Mouse (Mus musculus) CH12.LX (cell line): ENCODE measurements around the gene Meioc. TPM values are rescaled to one million over a fixed set of nuclear protein-coding genes. Genes with fewer than 3 reads are reported as not detected.
A peak's percentile ranks its signal among the peaks of the same experiment; 100 is the strongest.

Experiments
- DNase-seq: peaks from one replicate; pipeline ENCODE4 v3.0.0-alpha.2; 2013; ENCODE audit errors: extremely low read depth
- H3K27ac ChIP-seq: 2 replicates; pipeline ENCODE4 v1.5.1; 2012; ENCODE audit warnings: low read depth, mild to moderate bottlenecking, control low read depth, moderate library complexity; ENCODE audit not compliant: insufficient read depth
- H3K27me3 ChIP-seq: replicated peaks from 2 replicates; pipeline ENCODE3; 2012; ENCODE audit warnings: inconsistent platforms
- H3K36me3 ChIP-seq, 2 experiments: replicated peaks in 1 of 2; 2 replicates each; pipeline versions ENCODE3 to v1.6.1; 2012; ENCODE audit warnings: inconsistent platforms in 1 of 2, low read length in 1 of 2, mild to moderate bottlenecking in 1 of 2, mixed read lengths in 1 of 2, moderate library complexity in 1 of 2; ENCODE audit not compliant: control insufficient read depth in 1 of 2, insufficient read depth in 1 of 2
- H3K4me1 ChIP-seq, 2 experiments: 2 replicates each; pipeline ENCODE4 v1.6.1; 2012; ENCODE audit warnings: inconsistent platforms in 1 of 2, moderate library complexity in 1 of 2; ENCODE audit not compliant: insufficient read depth in 2 of 2, control insufficient read depth in 1 of 2
- H3K4me2 ChIP-seq: 2 replicates; pipeline ENCODE4 v1.6.1; 2012; ENCODE audit warnings: low read depth, mild to moderate bottlenecking, control low read depth; ENCODE audit not compliant: poor library complexity, insufficient read depth, severe bottlenecking
- H3K4me3 ChIP-seq, 3 experiments: fragments of 150-350 bp in 1 of 3; sonication (generic) in 1 of 3; replicated peaks in 1 of 3; 2 replicates each; pipeline versions ENCODE3 to v1.5.1; 2011 to 2012; ENCODE audit warnings: low read depth in 2 of 3, low read length in 2 of 3, mild to moderate bottlenecking in 2 of 3, moderate library complexity in 2 of 3, control low read depth in 1 of 3, improper control_type of control experiment in 1 of 3, inconsistent platforms in 1 of 3, mixed read lengths in 1 of 3; ENCODE audit not compliant: poor library complexity in 1 of 3
- H3K79me2 ChIP-seq: replicated peaks from 2 replicates; pipeline ENCODE4 v1.6.1; 2012; ENCODE audit warnings: mild to moderate bottlenecking, moderate library complexity; ENCODE audit not compliant: control insufficient read depth, poor library complexity, insufficient read depth, severe bottlenecking; ENCODE audit errors: extremely low read depth
- H3K9ac ChIP-seq: 2 replicates; pipeline ENCODE4 v1.6.1; 2012; ENCODE audit warnings: low read depth, mild to moderate bottlenecking, control low read depth, moderate library complexity; ENCODE audit not compliant: insufficient read depth
- H3K9me3 ChIP-seq: replicated peaks from 2 replicates; pipeline ENCODE3; 2012; ENCODE audit warnings: low read length, inconsistent platforms, mixed read lengths
- BHLHE40 ChIP-seq: IDR thresholded peaks from 2 replicates; pipeline ENCODE4 v1.6.1; 2011; ENCODE audit warnings: mild to moderate bottlenecking, low read depth, low read length, improper control_type of control experiment
- CHD1 ChIP-seq: IDR thresholded peaks from 2 replicates; pipeline ENCODE4 v1.6.1; 2012; ENCODE audit warnings: low read depth, low read length, improper control_type of control experiment, inconsistent platforms
- CHD2 ChIP-seq: IDR thresholded peaks from 2 replicates; pipeline ENCODE4 v1.6.1; 2011; ENCODE audit warnings: low read length, improper control_type of control experiment
- CTCF ChIP-seq, 2 experiments: IDR thresholded peaks in 1 of 2; conservative IDR thresholded peaks in 1 of 2; 2 replicates each; pipeline ENCODE4 v1.5.1; 2011 to 2012; ENCODE audit warnings: low read depth in 2 of 2, low read length in 2 of 2, improper control_type of control experiment in 1 of 2, inconsistent platforms in 1 of 2, mild to moderate bottlenecking in 1 of 2, moderate library complexity in 1 of 2
- E2F4 ChIP-seq: IDR thresholded peaks from 2 replicates; pipeline ENCODE4 v1.6.1; 2011; ENCODE audit warnings: low read depth, low read length, improper control_type of control experiment; ENCODE audit not compliant: insufficient replicate concordance
- ELF1 ChIP-seq: IDR thresholded peaks from 2 replicates; pipeline ENCODE4 v1.6.1; 2014; ENCODE audit warnings: low read depth, mild to moderate bottlenecking, inconsistent platforms, low read length, improper control_type of control experiment
- EP300 ChIP-seq: IDR thresholded peaks from 2 replicates; pipeline ENCODE4 v1.6.1; 2011; ENCODE audit warnings: low read length, improper control_type of control experiment
- ETS1 ChIP-seq: conservative IDR thresholded peaks from 2 replicates; pipeline ENCODE4 v1.6.1; 2012; ENCODE audit warnings: low read depth, mild to moderate bottlenecking, inconsistent platforms, low read length, improper control_type of control experiment, moderate library complexity
- GABPA ChIP-seq: IDR thresholded peaks from 2 replicates; pipeline ENCODE4 v1.6.1; 2012; ENCODE audit warnings: low read depth, low read length, improper control_type of control experiment, inconsistent platforms; ENCODE audit not compliant: insufficient replicate concordance
- HCFC1 ChIP-seq: IDR thresholded peaks from 2 replicates; pipeline ENCODE4 v1.6.1; 2012; ENCODE audit warnings: low read depth, mild to moderate bottlenecking, inconsistent platforms, low read length, improper control_type of control experiment
- JUND ChIP-seq: conservative IDR thresholded peaks from 2 replicates; pipeline ENCODE4 v1.6.1; 2011; ENCODE audit warnings: low read depth, low read length, improper control_type of control experiment
- KAT2A ChIP-seq: IDR thresholded peaks from 2 replicates; pipeline ENCODE4 v1.6.1; 2012; ENCODE audit warnings: low read length, improper control_type of control experiment, inconsistent platforms; ENCODE audit not compliant: insufficient replicate concordance
- MAFK ChIP-seq: IDR thresholded peaks from 2 replicates; pipeline ENCODE4 v1.6.1; 2011; ENCODE audit warnings: low read length, improper control_type of control experiment; ENCODE audit not compliant: insufficient replicate concordance
- MAX ChIP-seq: IDR thresholded peaks from 2 replicates; pipeline ENCODE4 v1.6.1; 2011; ENCODE audit warnings: low read length, improper control_type of control experiment
- MEF2A ChIP-seq: IDR thresholded peaks from 2 replicates; pipeline ENCODE4 v1.6.1; 2014; ENCODE audit warnings: low read depth, mild to moderate bottlenecking, inconsistent platforms, low read length, improper control_type of control experiment, borderline replicate concordance
- MXI1 ChIP-seq: IDR thresholded peaks from 2 replicates; pipeline ENCODE4 v1.6.1; 2011; ENCODE audit warnings: mild to moderate bottlenecking, low read depth, low read length, improper control_type of control experiment
- NELFE ChIP-seq: IDR thresholded peaks from 2 replicates; pipeline ENCODE4 v1.6.1; 2011; ENCODE audit warnings: low read depth, low read length, improper control_type of control experiment
- PAX5 ChIP-seq: IDR thresholded peaks from 2 replicates; pipeline ENCODE4 v1.6.1; 2012; ENCODE audit warnings: low read length, inconsistent platforms, mixed read lengths
- POLR2A ChIP-seq: IDR thresholded peaks from 2 replicates; pipeline ENCODE4 v1.6.1; 2011; ENCODE audit warnings: low read depth, mild to moderate bottlenecking, improper control_type of control experiment, low read length
- POLR2AphosphoS2 ChIP-seq: IDR thresholded peaks from 2 replicates; pipeline ENCODE4 v1.6.1; 2011; ENCODE audit warnings: low read depth, low read length, improper control_type of control experiment
- RCOR1 ChIP-seq: conservative IDR thresholded peaks from 2 replicates; pipeline ENCODE4 v1.6.1; 2012; ENCODE audit warnings: low read depth, mild to moderate bottlenecking, inconsistent platforms, low read length, improper control_type of control experiment
- SIN3A ChIP-seq: IDR thresholded peaks from 2 replicates; pipeline ENCODE4 v1.6.1; 2012; ENCODE audit warnings: low read length, improper control_type of control experiment, inconsistent platforms
- SMC3 ChIP-seq: IDR thresholded peaks from 2 replicates; pipeline ENCODE4 v1.6.1; 2011; ENCODE audit warnings: low read depth, low read length, improper control_type of control experiment
- TBP ChIP-seq: conservative IDR thresholded peaks from 2 replicates; pipeline ENCODE4 v1.6.1; 2011; ENCODE audit warnings: low read depth, low read length, improper control_type of control experiment
- TCF12 ChIP-seq: IDR thresholded peaks from 2 replicates; pipeline ENCODE4 v1.6.1; 2014; ENCODE audit warnings: low read depth, mild to moderate bottlenecking, inconsistent platforms, low read length, improper control_type of control experiment
- USF1 ChIP-seq: IDR thresholded peaks from 2 replicates; pipeline ENCODE4 v1.6.1; 2014; ENCODE audit warnings: low read depth, mild to moderate bottlenecking, inconsistent platforms, low read length, improper control_type of control experiment
- USF2 ChIP-seq: conservative IDR thresholded peaks from 2 replicates; pipeline ENCODE4 v1.6.1; 2011; ENCODE audit warnings: low read depth, low read length, improper control_type of control experiment
- ZC3H11A ChIP-seq: IDR thresholded peaks from 2 replicates; pipeline ENCODE4 v1.6.1; 2012; ENCODE audit warnings: low read depth, mild to moderate bottlenecking, inconsistent platforms, low read length, improper control_type of control experiment
- ZKSCAN1 ChIP-seq: IDR thresholded peaks from 2 replicates; pipeline ENCODE4 v1.6.1; 2012; ENCODE audit warnings: low read depth, inconsistent platforms, low read length, improper control_type of control experiment, borderline replicate concordance
- ZMIZ1 ChIP-seq: IDR thresholded peaks from 2 replicates; pipeline ENCODE4 v1.6.1; 2012; ENCODE audit warnings: low read depth, mild to moderate bottlenecking, inconsistent platforms, low read length, improper control_type of control experiment
- ZNF384 ChIP-seq: IDR thresholded peaks from 2 replicates; pipeline ENCODE4 v1.6.1; 2012; ENCODE audit warnings: low read depth, low read length, improper control_type of control experiment, inconsistent platforms
- dilution Hi-C: fragments of 300-500 bp; cut with MboI; formaldehyde crosslinking; loops from 2 replicates; pipeline ENCODE4 v1.14.3; 2020; ENCODE audit warnings: low sequenced_read_pairs; ENCODE audit not compliant: extremely low pct_unique_long_range_greater_than_20kb, extremely low pct_ligation_motif_present
- in situ Hi-C: fragments of 300-500 bp; cut with MboI; formaldehyde crosslinking; loops from 3 replicates; pipeline ENCODE4 v1.14.3; 2019; ENCODE audit warnings: low sequenced_read_pairs, low pct_ligation_motif_present, low pct_unique_long_range_greater_than_20kb, mixed read lengths
- polyA plus RNA-seq: library from polyadenylated mRNA; unstranded; fragments of >175 nt; gene quantifications from 2 replicates; pipeline ENCODE4 v1.2.1, GENCODE M21; 2012; ENCODE audit warnings: low read depth; ENCODE audit not compliant: insufficient read length
- total RNA-seq, 2 experiments: library from RNA; depleted of rRNA; stranded (reverse); fragments of 300-350 nt in 1 of 2; fragments of >200 nt in 1 of 2; gene quantifications; 2 replicates each; pipeline ENCODE4 v1.2.3; 2012 to 2014

Meioc gene
- total and polyA plus RNA-seq, 3 experiments: not detected

GRCm38 (mm10) chr11:102695289-102695688, 31.8 kb downstream of the Meioc start:
- Histone ChIP-seq H3K4me1 (peaks cover 7 to 21% of the 10 kb centered on the region in 2 experiments; a peak in 3 of 4 replicates), H3K4me2 (no peak overlapping the region), H3K9ac (no peak overlapping the region), H3K27me3 (no peaks in the 10 kb centered on the region), H3K4me3 (no peak overlapping the region), H3K27ac (no peak overlapping the region), H3K79me2 (peaks cover 13% of the 10 kb centered on the region), H3K36me3 (peaks cover 12 to 45% of the 10 kb centered on the region in 2 experiments), H3K9me3 (no peaks in the 10 kb centered on the region)
- no peak for DNase-seq
- no peak for TF ChIP-seq ETS1
- TF ChIP-seq TBP: no peak
- TF ChIP-seq TCF12: no peak
- TF ChIP-seq CHD1: no peak
- TF ChIP-seq E2F4: no peak
- TF ChIP-seq USF1: no peak
- TF ChIP-seq BHLHE40: no peak
- TF ChIP-seq HCFC1: no peak
- no peak for TF ChIP-seq ZMIZ1
- TF ChIP-seq PAX5: no peak
- no peak for TF ChIP-seq NELFE
- TF ChIP-seq POLR2AphosphoS2: no peak
- no peak for TF ChIP-seq KAT2A
- TF ChIP-seq SIN3A: no peak
- no peak for TF ChIP-seq ZKSCAN1
- no peak for TF ChIP-seq EP300
- no peak for TF ChIP-seq ELF1
- dilution Hi-C loops (no loop called here), in situ Hi-C loops (no loop called here)

GRCm38 (mm10) chr11:102697338-102698017, 34.0 kb downstream of the Meioc start, which contains the start of gene Ccdc43:
Gene Ccdc43, minus strand, starts transcription at chr11:102697782.
- dilution Hi-C loops (no loop called here), in situ Hi-C loops (no loop called here)
- peaks cover 2% of the 10 kb centered on the region for H3K9me3 ChIP-seq
- TF ChIP-seq E2F4 (no peak), USF2 (peak; percentile 52), PAX5 (no peak), ETS1 (peak; percentile 23; the same call in 1 of the 2 replicates), MAFK (no peak), TBP (peak; percentile 59; the same call in 1 of the 2 replicates), MEF2A (peak; percentile 55; the same call in 1 of the 2 replicates), MAX (no peak; the same call in none of the 2 replicates), ELF1 (peak; percentile 60), SMC3 (no peak), ZNF384 (no peak), GABPA (peak; percentile 10; the same call in 1 of the 2 replicates), RCOR1 (0 out of 2 replicates have a peak, but pooled peaks have one; percentile 31), POLR2AphosphoS2 (peak; percentile 92), CHD2 (no peak), MXI1 (peak; percentile 95), CTCF (conservative IDR thresholded peaks at IDR 0.05 in 1 of 2, IDR thresholded peaks at IDR 0.05 in 1 of 2; ENCODE audit: low read depth in 2 of 2, low read length in 2 of 2) (no peak), JUND (no peak), ZKSCAN1 (no peak), POLR2A (peak; percentile 99), CHD1 (0 out of 2 replicates have a peak, but pooled peaks have one; percentile 40), ZC3H11A (no peak)

More at GRCm38 (mm10) chr11:102697338-102698017, 34.0 kb downstream of the Meioc start, which contains the start of gene Ccdc43:
- DNase-seq: peak; percentile 82
- Histone ChIP-seq H3K4me1 (peaks cover 7 to 21% of the 10 kb centered on the region in 2 experiments; a peak in 3 of 4 replicates), H3K36me3 (peaks cover 8 to 26% of the 10 kb centered on the region in 2 experiments), H3K4me2 (peak within 1 kb of the TSS; percentile 94), H3K79me2 (peaks cover 13% of the 10 kb centered on the region), H3K4me3 (peak within 1 kb of the TSS; percentile 82 to 98 (median 85)), H3K27ac (no peak within 1 kb of the TSS), H3K9ac (peak within 1 kb of the TSS; percentile 87), H3K27me3 (peaks cover 3% of the 10 kb centered on the region)
